Mouse (Mus musculus) neutrophil, adult 5-6 weeks (primary cell): Measurements from ENCODE around the gene Cyp26c1. TPM values are rescaled to one million over a fixed set of nuclear protein-coding genes. Genes with fewer than 3 reads are reported as not detected.

ENCODE experiments used
- ATAC-seq: fragments of 151-379, 151-347 bp; 2 replicates; pipeline ENCODE4 v1.8.0; 2017; ENCODE audit warnings: mild to moderate bottlenecking, moderate TSS enrichment; ENCODE audit not compliant: insufficient number of reproducible peaks, poor library complexity, low FRiP score, severe bottlenecking; ENCODE audit errors: extremely low read depth
- total RNA-seq: library from RNA; stranded (forward); fragments of 200-1000 nt; gene quantifications from 2 replicates; pipeline ENCODE4 v1.2.3, GENCODE M21; 2017

Cyp26c1 gene
- total RNA-seq, 1 experiment from 2014 or later = not detected

GRCm38 (mm10) chr19:37697651-37698272 lies 12.4 kb downstream of the Cyp26c1 start, which contains the start of gene Cyp26a1:
Gene Cyp26a1 (plus strand): TSS chr19:37697798.
- no peak for ATAC-seq

GRCm38 (mm10) chr19:37698273-37699160 lies 13.1 kb downstream of the Cyp26c1 start:
- 0 out of 2 replicates have a peak, but pooled peaks have one; percentile 18 for ATAC-seq

- no peak for ATAC-seq
These were observed 14.3 kb downstream of the Cyp26c1 start for GRCm38 (mm10) chr19:37699711-37700110.

- ATAC-seq = peak; percentile 18; the same call in 1 of the 2 replicates
These were observed 17.1 kb downstream of the Cyp26c1 start for GRCm38 (mm10) chr19:37702377-37703076.

- peak; percentile 62 for ATAC-seq
These were observed 18.6 kb downstream of the Cyp26c1 start for GRCm38 (mm10) chr19:37703902-37704509.

- no peak for ATAC-seq
These were observed 20.3 kb downstream of the Cyp26c1 start for GRCm38 (mm10) chr19:37705722-37706121.

GRCm38 (mm10) chr19:37714681-37715080 lies 29.3 kb downstream of the Cyp26c1 start:
- no peak for ATAC-seq

- ATAC-seq = no peak
These were observed 30.6 kb downstream of the Cyp26c1 start for GRCm38 (mm10) chr19:37715980-37716379.

GRCm38 (mm10) chr19:37716524-37717175 lies 31.3 kb downstream of the Cyp26c1 start:
- ATAC-seq = no peak

GRCm38 (mm10) chr19:37719166-37719565 lies 33.8 kb downstream of the Cyp26c1 start:
- ATAC-seq = no peak

- ATAC-seq = no peak
These were observed 39.2 kb downstream of the Cyp26c1 start for GRCm38 (mm10) chr19:37724591-37724990.

GRCm38 (mm10) chr19:37726585-37726984 lies 41.2 kb downstream of the Cyp26c1 start:
- no peak for ATAC-seq

- ATAC-seq = no peak
These were observed 42.0 kb downstream of the Cyp26c1 start for GRCm38 (mm10) chr19:37727366-37727765.

GRCm38 (mm10) chr19:37735426-37735825 lies 50.0 kb downstream of the Cyp26c1 start:
- no peak for ATAC-seq

- ATAC-seq = no peak
These were observed 53.2 kb downstream of the Cyp26c1 start for GRCm38 (mm10) chr19:37738575-37738974.

GRCm38 (mm10) chr19:37740043-37740442 lies 54.7 kb downstream of the Cyp26c1 start:
- ATAC-seq = no peak
